Mouse (Mus musculus): ENCODE results near the gene Man1a. TPM values are rescaled to one million over a fixed set of nuclear protein-coding genes. Genes with fewer than 3 reads are reported as not detected.

The Man1a gene
- polyA plus RNA-seq, 1 experiment from 2014 or later: 5.0 TPM

DNA sequence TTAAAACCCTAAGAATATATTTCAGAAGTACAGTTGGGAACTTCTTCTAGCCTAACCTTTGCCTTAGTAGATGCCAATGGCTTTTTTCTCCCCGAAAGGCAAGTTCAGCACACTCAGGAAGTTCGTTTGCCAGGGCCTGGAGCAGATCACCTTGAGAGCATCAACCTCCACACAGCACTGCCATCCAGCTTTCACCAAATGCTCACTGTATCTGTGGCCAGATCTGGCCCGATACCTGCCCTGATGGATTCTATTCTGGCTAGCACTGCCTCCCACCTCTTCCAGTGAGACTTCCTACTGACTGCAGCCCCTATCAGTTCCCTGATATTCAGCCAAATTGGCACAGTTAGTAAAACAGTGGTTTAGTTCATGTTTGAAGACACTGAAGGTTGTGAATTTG lies 202.2 kb downstream of the Man1a start:
- Histone ChIP-seq H3K9ac (no peak overlapping the region), H3K4me2 (no peak overlapping the region), H3K9me3 (no peaks in the 10 kb centered on the region), H3K4me1 (no peaks in the 10 kb centered on the region), H3K27me3 (replicated peaks) (no peaks in the 10 kb centered on the region), H3K4me3 (no peak overlapping the region), H3K27ac (no peak overlapping the region), H3K36me3 (replicated peaks) (no peaks in the 10 kb centered on the region)
- WGBS: 74% methylated on average over 3 of the region's 3 CpGs
- ATAC-seq (replicated peaks): no peak

DNA sequence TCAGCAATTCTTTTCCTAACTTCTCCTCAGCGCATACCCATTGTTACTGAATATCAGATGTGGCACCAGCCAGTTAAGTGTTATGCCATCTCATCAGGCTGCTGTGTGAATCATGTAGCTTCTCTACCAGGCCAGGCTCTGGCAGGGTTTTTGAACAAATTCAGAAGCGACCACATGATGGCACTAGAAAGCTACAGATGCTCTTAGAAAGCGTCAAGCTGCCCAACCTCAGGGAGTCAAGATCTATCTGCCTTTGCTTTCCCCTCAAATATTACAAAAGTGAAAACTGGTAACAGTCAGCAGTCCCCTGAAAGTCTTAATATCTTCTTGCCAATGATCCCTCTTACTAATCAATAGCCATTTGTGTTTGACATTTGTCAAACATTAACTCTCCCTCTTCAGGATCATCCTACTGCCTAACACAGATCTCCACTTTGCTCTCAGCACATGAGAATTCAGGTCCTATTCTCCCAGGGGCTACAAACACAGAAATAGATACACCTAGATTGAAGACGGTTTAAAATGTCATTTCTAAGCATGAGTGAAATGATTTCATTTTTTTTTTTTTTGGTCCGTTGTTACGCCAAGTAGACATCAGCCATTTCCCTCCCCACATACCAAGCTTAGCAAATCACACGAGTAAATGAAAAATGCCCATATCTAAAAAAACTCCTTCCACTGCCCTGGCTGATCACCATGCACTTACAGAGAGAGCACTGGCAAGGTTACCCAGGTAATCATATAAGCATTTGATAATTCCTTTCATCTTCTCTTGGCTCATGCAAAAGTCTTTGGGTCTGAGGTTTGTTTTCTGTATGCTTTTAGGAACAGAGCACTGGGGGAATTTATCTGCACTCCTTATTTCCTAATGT lies 212.7 kb downstream of the Man1a start:
- 45% methylated on average over 7 of the region's 7 CpGs for WGBS
- ATAC-seq (replicated peaks): peak; percentile 95

DNA sequence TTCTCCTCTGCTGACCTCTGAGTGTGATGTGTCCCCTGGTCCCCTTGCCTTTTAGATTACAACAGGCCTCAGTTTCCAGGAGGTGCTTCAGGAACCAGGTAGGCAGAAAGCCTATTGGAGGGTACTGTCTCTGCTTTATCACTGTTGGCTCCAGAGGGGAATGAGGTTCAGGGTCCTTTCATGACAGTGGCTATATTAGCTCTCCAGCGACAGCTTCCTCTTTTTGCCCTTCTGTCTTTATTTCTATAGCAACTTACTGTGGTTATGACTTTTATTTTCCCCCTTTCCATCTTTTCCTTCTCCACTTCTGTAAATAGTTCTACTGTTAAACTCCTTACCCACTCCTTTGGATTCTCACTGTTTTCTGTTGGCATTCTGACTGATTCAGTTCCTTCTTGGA lies 216.5 kb downstream of the Man1a start:
- Histone ChIP-seq H3K4me3 (no peak overlapping the region), H3K27me3 (replicated peaks) (no peaks in the 10 kb centered on the region), H3K4me2 (no peak overlapping the region), H3K36me3 (replicated peaks) (no peaks in the 10 kb centered on the region), H3K4me1 (peaks cover 5% of the 10 kb centered on the region; the same call in 1 of the 2 replicates), H3K27ac (no peak overlapping the region), H3K9ac (no peak overlapping the region), H3K9me3 (no peaks in the 10 kb centered on the region)
- 80% methylated on average over 1 of the region's 1 CpGs for WGBS
- ATAC-seq (replicated peaks): no peak

More for the DNA sequence above, 212.7 kb downstream of the Man1a start:
- Histone ChIP-seq H3K27me3 (replicated peaks) (no peaks in the 10 kb centered on the region), H3K27ac (no peak overlapping the region), H3K9me3 (no peaks in the 10 kb centered on the region), H3K4me2 (no peak overlapping the region), H3K9ac (no peak overlapping the region), H3K36me3 (replicated peaks) (no peaks in the 10 kb centered on the region), H3K4me1 (peaks cover 5% of the 10 kb centered on the region; the same call in 1 of the 2 replicates), H3K4me3 (no peak overlapping the region)

DNA sequence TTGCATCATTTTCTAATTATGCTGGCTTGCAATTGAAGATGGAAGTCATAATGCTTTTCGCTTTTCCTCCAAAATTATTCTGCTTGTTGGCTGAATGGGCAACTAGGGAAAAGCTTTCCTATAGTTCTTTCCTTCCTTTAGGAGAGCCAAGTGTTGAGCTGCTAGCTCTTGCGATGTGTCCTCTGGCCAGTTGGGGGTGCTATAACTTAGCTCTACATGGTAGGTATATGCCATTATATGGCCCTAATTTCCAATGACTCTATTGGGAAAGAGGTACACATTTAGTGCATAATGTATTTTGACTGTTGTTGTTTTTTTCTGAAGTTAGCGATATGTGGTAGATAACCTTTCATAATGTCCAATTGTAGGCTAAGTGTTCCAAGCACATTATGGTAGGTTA lies 217.2 kb downstream of the Man1a start:
- ATAC-seq (replicated peaks): no peak
- H3K4me1 ChIP-seq: peaks cover 3% of the 10 kb centered on the region; the same call in 1 of the 2 replicates
- H3K27me3 ChIP-seq (replicated peaks): no peaks in the 10 kb centered on the region
- H3K9ac ChIP-seq: no peak overlapping the region
- H3K4me2 ChIP-seq: no peak overlapping the region
- H3K27ac ChIP-seq: no peak overlapping the region
- whole genome bisulfite sequencing: 83% methylated on average over 3 of the region's 3 CpGs
- H3K9me3 ChIP-seq: no peaks in the 10 kb centered on the region
- no peak overlapping the region for H3K4me3 ChIP-seq
- no peaks in the 10 kb centered on the region for H3K36me3 ChIP-seq (replicated peaks)

Measured in midbrain, embryonic 15.5 days (tissue).